Mouse (Mus musculus): ENCODE measurements around the gene Cd52.

The Cd52 gene

DNA sequence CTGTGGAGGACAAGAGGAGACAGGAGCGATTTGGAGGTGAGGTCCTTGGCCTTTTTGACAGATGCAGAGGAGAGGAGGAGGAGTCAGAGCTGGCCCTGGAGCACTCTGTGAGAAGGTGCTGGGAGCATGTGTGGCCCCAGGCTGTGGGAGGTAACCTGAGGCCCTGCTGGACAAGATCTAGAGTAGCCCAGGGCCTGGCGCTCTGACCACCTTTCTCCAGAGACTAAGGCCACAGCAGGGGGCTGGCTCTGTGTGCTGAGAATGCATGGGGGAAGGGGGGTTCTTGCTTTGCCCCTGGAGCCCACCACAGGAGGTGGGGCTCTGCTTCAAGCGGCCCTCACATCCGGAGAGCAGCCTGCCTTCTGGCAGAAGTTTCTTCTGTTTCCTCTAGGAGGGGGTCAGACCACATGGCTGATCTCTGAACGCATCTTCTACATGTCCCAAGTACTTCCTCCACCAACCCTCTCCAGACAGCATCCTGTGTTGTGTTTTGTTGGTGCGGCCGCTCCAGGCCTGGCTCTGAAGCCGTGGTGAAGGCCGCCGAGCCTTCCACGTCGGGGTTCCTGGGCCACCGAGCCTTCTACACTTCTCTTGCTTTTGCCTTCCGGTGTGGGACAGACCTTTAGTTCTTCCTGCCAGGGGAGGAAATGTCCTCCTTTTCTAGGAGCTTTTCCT, 23.4 kb upstream of the Cd52 start:
- peak; percentile 75 for DNase-seq

DNA sequence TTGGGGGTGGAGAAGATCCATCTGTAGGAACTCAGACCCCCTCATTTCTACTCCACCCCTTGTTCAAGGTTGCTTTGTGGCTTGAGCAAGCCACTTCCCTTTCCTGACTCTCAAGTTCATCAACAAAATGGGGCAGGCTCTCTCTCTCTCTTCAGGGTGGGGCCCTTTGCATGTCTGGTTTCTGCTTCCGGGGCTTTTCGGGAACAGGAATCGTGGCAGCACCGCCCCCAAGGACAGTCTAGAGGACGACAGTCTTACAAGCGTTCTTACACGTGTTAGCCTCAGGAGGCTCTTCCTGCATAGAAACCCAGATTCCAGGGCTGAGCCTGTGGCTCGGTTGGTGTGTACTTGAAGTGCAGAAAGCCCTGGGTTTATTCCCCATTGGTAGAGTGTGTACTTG, 22.1 kb upstream of the Cd52 start:
- DNase-seq, result peak; percentile 78

DNA sequence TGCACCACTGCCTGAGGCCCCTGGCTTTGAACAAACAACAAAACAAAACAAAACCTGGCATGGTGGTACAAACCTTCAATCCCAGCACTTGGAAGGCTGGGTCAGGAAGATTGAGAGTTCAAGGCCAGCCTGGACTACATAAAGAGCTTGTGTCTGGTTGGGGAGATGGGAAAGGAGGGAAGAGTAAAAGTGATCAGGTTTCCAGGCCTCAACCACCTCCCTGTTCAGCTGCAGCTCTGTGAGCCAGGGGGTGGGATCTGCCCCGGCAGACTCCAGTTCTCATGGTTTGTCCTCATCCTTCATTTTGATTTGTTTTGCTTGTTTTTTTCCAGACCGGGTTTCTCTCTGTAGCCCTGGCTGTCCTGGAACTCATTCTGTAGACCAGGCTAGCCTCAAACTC, 21.6 kb upstream of the Cd52 start:
- peak; percentile 46 for DNase-seq

DNA sequence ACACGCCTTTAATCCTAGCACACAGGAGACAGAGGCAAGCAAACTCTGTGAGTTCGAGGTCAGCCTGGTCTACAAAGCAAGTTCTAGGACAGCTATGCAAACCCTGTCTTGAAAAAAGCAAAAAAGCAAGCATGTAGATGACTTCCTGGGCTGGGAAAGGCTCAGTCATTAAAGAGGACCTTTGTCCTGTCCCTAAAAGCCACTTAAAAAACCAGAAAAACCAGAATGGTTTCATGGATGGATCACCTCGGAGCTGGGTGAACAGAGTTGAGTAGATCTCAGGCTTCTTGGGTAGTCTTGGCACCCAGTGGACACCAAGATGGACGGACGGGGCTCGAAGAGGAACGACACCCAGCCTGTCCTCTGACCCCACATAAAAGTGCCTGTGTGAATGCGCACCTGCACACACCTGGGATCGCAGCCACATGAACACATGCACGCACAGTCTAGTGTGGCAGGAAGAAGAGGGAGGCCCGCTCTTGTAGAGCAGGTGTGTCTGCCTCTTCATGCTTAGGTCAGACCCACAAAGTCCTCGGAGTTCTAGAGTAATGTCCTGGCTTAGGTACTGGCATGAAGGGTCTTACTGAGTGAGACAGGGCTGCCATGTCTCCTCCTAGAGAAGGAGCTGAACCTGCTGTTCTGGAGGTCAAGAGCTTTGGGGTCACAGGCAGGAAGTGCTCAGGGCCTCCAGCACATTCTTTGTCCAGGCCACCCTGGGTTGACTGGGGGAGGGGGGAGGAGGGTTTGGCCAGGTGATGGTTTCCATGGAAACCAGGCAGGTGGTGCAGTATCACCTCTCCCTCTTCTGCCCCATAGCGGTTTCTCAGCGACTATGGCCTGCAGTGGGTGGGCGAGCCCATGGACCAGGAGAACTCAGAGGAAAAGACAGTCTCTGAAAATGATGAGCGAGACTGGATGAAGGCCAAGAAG, 20.6 kb upstream of the Cd52 start:
- DNase-seq, result peak; percentile 65

DNA sequence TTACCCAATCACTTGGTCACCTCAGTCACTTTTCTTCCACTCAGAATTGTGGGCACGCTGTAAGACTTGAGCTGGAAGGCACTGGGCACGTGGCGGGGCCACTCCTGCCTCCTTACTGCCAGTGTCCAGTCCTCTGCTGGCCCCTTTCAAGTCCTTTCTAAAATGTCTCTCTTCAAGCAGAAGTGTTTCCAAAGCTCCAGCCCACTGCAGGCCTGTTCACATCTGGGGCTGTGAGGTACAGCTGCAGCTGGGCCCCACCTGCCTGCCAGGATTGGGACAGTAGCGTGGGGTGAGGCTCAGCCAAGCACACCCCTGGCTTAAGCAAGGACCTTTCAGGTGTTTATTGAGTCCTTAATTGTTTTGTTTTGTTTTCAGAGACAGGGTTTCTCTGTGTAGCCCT, 19.2 kb upstream of the Cd52 start:
- DNase-seq, result no peak

DNA sequence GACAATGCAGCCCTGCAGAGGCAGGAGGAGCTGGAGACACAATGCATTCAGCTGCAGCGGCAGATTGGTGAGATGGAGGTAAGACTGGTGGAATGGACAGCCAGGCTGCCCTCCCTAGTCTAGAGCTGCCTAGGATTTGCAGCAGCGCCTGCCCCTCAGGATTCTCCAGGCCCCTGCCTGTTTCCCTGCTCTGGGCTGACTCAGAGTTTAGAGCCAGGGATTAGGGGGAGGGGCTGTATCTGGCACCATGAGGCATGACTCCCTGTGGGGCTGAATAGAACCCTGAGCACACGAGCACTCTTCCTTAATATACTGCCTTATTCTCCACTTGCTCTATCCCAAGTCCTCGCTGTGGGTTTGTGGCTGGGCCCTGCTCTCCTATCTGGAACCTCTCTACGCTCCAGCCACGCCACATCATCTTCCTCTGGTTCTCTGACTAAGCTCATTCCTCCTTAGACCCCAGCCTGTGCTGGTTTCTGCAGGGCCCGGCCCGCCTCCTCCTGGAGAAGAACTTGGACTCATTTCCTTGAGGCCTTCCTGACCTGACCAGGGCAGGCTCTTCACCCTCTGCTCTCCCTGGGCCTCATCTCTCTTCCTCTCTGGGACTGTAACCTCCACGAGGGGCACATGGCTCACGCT, 18.6 kb upstream of the Cd52 start:
- peak; percentile 44 for DNase-seq

DNA sequence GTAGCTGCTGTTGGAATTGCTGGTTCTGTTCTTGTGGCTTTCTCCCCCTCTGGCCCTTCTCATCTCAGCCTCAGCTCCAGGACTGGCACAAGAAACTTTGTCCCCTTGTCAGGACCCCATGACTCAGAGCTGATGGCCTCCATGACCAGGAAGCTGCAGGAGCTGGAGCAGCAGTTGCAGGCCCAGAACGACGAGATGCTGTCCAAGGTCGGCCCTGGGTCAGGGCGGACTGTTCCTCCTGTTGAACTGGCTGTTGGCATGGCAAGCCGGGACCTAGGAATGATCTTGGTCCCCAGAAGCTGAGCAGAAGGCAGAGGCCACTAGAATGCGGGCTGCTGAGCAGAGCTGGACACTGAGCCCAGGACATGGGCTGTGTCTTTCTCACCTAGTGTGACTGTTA, 17.5 kb upstream of the Cd52 start:
- no peak for DNase-seq

DNA sequence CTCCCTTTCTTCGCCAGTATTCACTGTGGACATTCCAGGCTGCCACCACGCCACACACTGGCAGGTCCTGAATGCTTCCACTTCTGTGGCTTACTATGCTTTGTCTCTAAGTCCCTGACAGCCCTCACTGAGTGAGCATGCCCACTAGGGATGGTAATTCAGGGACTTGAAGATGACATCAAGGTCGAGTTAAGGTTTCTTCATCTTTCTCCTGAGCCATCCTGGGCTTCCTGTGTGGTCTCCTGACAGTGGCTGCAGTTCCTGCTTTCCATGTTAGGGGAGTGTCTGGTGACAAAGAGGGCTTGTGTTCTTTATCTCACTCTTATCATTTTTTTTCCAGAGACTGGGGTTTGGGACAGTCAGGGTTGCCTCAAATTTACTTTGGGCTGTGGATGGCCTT, 15.8 kb upstream of the Cd52 start:
- no peak for DNase-seq

DNA sequence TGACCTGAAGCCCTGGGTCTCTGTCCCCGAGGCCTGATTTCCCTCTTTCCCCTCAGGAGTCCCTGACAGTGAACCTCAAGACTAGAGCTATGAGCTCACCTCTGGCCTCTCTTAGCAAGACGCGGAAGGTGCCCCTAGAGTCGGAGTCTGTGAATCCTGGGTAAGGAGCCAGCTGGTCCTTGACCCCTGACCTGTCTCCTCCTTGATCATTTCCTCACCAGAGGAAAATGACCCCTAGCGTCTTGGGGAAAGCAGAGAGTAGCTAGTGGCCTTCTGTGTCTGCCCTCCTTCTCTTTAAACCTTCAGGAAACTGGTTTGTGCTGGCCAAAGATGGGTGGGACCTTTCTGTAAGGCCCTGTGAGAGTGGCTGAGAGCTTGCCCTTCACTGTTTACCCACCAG, 13.3 kb upstream of the Cd52 start:
- DNase-seq, result no peak

DNA sequence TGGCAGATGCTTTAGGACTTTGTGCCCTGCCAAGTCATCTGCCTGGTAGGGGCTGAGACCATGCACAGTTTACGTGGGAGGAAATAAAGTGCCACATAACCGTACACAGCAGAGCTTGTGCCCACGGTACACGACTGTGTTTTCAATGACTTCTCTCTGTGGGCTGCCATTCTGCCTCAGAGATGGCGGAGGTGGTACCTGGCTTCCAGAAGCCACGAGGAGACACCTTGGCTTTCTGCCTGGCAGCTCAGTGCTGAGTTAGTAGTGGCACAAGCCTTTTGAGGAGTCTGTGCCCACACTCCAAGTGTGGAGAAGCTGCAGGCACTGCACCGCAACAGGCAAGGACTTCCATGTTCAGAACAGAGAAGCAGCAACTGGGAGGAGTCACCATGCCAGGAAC, 12.8 kb upstream of the Cd52 start:
- DNase-seq, result no peak

DNA sequence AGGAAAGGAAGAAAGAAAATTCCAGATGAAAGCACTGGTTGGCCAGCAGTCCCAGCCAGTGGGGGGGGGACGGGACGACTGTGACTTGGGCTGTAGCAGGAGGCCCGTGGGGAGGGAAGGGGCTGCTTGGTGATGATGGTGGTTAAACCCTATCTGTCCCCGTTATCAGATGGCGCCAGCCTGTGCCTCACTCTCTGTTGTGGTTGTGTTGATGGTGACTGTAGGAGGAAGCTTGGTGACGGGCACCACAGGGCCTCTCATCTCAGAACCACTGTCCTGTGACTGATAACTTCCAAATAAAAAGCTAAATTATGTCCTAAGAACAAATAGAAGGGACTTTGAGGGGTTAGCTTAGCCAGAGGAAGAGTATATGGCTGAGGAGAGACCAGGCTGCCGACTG, 11.2 kb upstream of the Cd52 start:
- DNase-seq, result peak; percentile 34

DNA sequence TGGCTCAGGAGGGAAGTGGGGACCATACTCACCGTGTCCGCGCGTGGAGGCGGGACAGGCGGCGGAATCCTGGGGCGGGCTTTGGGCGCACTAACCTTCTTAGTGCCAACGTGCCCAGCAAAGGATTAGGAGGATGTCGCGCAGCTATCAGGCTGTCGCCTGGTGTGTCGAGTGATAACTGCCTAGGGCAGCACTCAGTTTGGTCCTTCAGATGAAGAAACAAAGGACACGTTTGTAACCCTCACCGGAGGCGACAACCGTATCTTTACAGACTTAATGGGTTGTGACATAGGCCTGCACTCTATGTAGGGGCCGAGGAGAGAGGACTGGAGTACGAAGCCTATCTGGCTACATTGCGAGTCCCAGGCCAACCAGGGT, 7.8 kb upstream of the Cd52 start:
- DNase-seq, result no peak

DNA sequence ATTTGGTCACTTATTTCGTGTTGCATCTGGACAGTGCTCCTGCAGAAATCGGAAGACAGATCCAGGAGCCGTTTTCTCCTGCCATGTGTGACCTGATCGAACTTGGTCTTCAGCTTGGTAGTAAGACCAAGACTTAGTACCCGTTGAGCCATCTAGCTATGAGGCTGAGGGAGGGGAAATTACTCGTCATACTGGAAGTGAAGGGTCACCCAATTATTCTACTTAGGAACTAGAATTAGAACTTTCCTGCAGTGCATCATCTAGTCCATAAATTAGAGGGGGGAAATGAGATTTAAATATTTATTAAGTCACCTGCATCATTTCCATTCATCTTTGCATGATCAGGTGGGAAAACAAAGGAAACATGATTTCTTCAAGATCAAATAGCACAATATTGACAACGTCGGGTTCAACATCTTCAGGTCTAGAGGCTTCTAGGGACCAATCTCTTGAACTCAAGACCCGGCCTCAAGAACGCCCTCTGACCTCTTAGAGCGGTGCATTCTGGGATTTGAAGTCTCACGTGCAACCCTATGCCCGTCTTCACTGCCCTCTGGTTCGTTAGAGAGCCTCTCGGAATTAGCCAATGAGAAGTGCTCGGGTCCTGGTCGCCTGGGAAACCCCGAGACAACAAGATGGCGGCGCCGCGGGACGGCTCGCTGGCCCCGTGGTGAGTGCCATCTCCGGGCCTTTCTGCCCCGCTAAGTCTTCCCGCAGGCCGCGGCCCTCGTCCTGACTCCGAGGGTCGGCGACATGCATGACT, 7.3 kb upstream of the Cd52 start, which contains the start of gene Ubxn11:
TSS of gene Ubxn11 (plus strand) at position 592 of the 763 bp plus-strand sequence.
- DNase-seq, result peak; percentile 87

DNA sequence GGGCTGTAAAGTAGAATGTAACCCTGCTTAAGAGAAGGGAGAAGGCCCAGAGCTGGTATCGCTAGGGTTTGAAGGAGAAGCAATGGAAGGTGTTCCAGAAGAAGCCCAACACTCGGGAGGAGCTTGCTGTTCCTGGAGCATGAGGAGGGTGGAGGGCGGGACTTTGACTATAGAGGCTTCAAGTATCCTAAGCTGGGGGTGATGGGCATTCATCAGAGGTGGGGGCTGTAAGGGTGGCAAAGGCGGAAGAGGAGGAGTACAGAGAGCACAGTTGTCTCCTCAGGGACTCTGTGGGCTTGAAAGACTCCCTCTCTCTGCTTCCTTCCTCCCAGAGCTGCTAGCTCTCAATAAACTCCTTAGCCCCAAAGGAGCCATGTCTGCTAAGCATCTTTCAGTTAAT, 5.4 kb upstream of the Cd52 start:
- DNase-seq, result no peak

DNA sequence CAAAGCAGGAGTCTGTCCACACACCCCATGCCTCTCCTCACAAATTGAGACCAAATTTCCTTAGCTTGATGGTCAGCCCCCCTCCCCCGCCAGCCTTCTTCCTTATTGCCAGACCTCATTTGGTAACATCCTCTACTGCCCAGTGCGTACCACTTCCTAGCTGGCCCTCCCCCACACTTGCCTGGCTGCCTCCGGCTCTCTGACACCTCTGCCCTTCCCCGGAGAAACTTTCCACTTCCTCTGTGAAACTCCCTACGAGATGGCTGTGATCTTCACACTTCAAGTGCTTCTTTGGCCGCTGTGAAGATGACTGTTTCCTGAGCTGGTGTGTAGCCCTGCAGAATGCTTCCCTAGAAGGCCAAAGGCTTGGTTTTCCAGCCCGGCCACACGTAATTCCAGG, 3.7 kb upstream of the Cd52 start:
- peak; percentile 79 for DNase-seq

DNA sequence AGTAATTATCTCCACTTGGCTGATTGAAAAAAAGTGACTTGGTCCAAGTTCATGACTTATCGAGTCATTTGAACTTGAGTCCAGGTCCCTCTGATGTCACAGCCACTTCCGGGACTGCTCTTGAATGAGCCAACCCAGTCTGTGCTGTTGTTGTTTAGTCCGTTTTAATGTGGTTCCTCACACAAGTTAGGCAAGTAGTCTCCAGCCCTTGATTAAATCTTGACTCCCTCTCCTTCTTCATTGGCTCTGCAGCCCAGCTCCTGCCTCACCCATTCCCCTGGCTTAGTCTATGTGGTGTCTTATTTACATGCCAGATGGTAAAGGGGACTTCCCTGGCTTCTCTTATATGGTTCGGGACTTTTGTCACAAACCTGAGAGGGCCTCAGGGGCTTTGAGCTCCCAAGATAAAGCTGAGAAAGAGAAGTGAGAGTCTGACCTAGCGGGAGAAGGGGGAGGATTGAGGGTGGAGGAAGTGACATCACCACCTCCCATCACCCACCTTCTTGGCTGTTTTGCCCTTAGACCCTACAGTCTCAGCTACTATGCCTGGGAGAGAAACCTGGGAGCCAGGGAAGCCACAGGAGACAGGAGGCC, 2.2 kb upstream of the Cd52 start:
- DNase-seq, result peak; percentile 43

DNA sequence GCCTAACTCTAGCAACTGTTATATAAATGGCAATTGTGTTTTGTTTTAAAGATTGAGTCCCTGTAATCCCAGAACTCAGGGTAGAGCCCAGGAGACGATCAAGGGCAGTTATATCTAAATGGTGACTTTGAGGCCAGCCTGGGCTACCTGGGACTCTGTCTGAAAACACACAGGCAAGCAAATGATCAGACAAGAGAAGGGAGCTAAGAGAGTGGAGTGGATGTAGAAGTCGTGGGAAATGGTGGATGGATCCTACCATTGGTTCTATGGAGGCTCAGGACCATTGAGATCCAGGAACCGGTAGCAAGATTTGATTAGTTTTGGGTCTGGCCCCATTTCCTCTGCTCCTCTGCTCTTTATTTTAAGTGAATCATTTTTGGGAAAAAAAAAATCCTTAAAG, 1.2 kb upstream of the Cd52 start:
- no peak for DNase-seq

DNA sequence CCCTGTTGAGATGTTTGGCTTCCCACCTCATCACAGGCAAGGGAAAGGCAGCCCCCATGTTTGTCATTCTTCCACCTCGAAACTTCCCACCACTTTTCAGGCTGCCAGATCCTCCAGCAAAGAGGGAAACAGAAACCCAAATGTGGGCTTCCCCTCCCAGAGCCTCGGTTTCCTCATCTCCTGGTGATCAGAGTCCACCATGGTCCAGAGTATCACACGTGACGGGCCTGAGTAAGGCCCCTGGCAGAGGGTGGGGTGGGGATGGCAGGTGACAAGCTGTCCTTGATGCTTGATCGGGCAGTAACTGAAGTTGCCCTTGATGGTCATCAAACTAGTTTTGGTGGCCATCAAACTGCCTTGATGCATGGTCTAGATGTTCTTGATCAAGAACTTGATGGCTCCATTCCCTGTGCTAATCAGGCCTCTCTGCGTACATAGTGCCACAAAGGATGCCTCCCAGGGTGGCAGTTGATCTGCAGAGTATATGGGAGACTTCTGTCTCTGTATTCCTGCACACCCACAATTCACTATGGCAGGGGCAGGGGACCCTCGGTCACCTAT, 798 bp downstream of the Cd52 start:
- DNase-seq, result no peak

DNA sequence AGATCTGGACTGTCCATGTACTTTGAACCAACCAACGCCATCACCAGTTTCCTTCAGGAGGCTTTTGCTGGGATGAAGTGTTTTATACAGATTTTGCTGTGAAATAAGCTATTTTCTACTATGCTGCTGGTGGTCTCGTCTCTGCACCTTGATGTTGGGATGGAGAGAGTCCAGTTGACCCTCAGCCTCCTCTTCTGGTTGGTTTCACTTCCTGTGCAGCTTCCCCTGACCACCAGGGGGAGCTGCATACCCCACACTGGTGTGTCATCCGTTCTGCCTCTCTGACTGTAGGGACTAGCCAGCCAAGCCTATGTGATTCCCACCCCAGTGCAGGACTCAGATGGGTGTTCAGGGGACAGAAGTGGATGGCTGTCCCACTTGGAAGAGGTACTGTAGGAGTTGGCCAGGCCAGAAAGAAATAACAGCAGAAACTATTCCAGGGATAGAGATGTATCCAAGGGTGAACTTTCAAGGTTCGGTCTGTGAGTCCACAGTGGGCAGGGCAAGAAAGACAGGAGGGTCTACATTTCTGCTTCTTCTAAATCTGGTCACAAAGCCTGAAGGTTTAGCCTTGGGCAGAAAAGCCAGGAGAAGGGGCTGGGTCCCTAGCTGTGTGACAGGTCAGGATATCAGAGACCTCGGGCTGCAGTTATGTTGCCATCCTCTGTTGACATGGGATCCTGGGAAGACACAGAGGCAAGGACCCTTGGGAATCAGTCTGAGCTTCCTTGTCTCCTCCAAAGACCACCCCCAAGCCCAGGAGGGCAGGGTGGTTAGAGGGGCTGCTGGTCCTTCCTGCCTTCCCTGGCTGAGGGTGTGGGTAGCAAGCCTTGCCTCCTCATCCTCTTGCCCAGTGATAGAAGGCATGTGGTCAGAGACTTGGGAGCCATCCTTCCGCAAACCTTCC, 2.2 kb downstream of the Cd52 start:
- peak; percentile 90 for DNase-seq

DNA sequence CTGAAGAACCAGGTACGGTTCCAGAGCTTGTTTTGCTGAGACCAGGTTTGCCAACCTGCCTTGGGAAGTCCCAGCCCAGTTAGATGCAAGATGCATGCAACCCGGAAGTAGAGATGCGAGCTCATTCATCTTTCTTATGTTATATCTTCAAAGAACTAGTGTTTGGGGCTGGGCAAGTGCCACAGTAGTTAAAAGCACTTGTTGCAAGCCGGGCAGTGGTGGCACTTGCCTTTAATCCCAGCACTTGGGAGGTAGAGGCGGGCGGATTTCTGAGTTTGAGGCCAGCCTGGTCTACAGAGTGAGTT, 3.7 kb downstream of the Cd52 start:
- DNase-seq, result no peak

DNA sequence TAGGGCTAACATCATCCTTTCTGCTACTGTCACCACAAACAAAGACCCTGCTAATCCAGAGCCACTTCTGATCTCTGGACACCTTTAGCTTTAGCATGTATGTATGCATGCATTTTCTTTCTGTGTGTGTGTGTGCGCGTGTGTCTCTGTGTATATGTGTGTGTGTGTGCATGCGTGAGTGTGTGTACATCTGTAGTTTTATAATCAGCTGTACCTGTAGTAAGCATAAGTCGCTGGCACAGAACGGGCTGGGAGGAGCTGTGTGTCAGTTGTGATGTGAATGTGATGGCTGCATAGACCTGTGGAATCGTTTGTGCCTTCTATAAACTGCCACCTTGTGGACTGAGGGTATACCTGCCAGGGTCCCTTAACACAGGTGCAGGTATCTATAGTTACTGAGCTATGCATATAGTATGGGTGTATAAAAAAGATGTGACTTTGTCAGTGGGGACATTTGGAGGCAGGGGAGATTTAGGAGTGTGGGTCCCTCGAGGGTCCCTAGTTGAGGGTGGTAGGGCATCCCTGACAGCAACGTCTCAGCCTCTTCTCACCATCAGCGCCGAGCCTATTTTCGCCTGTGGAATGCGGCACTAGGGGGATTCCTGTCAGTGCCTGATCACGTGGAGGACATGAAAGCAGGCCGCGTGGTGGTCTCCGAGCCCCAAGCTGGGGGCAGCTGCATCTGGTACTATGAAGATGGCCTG, 4.2 kb downstream of the Cd52 start:
- no peak for DNase-seq
